In genomic region chr3:122295511-122295910, GRCm38 (mm10) we compare ENCODE assay signal across 8 mouse cellular contexts. TPM values are rescaled to one million over a fixed set of nuclear protein-coding genes. Genes with fewer than 3 reads are reported as not detected.
DNase-seq lines count a peak whose midpoint lies in the region; ATAC-seq and TF ChIP-seq lines count a peak whose summit lies in the region.

No protein-coding gene starts in this region.

- no peak overlapping the region for H3K9ac ChIP-seq in ES-Bruce4 (ENCODE audit: low read depth, poor library complexity, severe bottlenecking)
- H3K9ac ChIP-seq in limb, embryonic 11.5 days (ENCODE audit: low read length) = no peak overlapping the region
- no peak overlapping the region for H3K9ac ChIP-seq in midbrain, embryonic 12.5 days (replicated peaks)

- H3K4me1 ChIP-seq in ES-Bruce4 (ENCODE audit: control insufficient read depth, insufficient read depth, low read length) = no peaks in the 10 kb centered on the region
- H3K4me1 ChIP-seq in limb, embryonic 11.5 days (ENCODE audit: control insufficient read depth, insufficient read depth, low read length) = peaks cover 14% of the 10 kb centered on the region
- peaks cover 46% of the 10 kb centered on the region for H3K4me1 ChIP-seq in midbrain, embryonic 12.5 days

- H3K27ac ChIP-seq in ES-Bruce4 (ENCODE audit: insufficient read depth, low read length) = peak overlapping the region; percentile 75; the same call in 1 of the 2 replicates
- H3K27ac ChIP-seq in limb, embryonic 11.5 days (replicated peaks; ENCODE audit: low read depth, low read length) = peak overlapping the region; percentile 98; the same call in 1 of the 2 replicates
- H3K27ac ChIP-seq in midbrain, embryonic 12.5 days (replicated peaks) = peak overlapping the region; percentile 99

- ATAC-seq in cerebellum, adult (ENCODE audit: insufficient number of reproducible peaks, low FRiP score, low TSS enrichment) = no peak
- no peak for ATAC-seq in limb, embryonic 11.5 days (ENCODE audit: insufficient number of reproducible peaks, low FRiP score, low TSS enrichment, low read depth)
- no peak for ATAC-seq in midbrain, embryonic 12.5 days (ENCODE audit: low FRiP score, low read depth)

- 18% methylated on average over 5 of the region's 5 CpGs for WGBS in limb, embryonic 11.5 days
- 9% methylated on average over 5 of the region's 5 CpGs for WGBS in midbrain, embryonic 12.5 days

- H3K4me3 ChIP-seq in ES-Bruce4 (ENCODE audit: low read depth, low read length) = no peak overlapping the region
- no peak overlapping the region for H3K4me3 ChIP-seq in limb, embryonic 11.5 days (ENCODE audit: low read depth, low read length)
- no peak overlapping the region for H3K4me3 ChIP-seq in midbrain, embryonic 12.5 days

- H3K9me3 ChIP-seq in ES-Bruce4 (replicated peaks; ENCODE audit: control insufficient read depth, insufficient read depth, low read length, poor library complexity, severe bottlenecking) = no peaks in the 10 kb centered on the region
- no peaks in the 10 kb centered on the region for H3K9me3 ChIP-seq in limb, embryonic 11.5 days (ENCODE audit: control insufficient read depth, low read length)
- H3K9me3 ChIP-seq in midbrain, embryonic 12.5 days = no peaks in the 10 kb centered on the region

- H3K4me2 ChIP-seq in limb, embryonic 11.5 days (ENCODE audit: low read depth, severe bottlenecking) = no peak overlapping the region
- H3K4me2 ChIP-seq in midbrain, embryonic 12.5 days (replicated peaks) = no peak overlapping the region

- peak; percentile 93 for TF ChIP-seq CTCF in ES-Bruce4 (IDR thresholded peaks at IDR 0.05; ENCODE audit: low read depth, low read length)

- no peaks in the 10 kb centered on the region for H3K27me3 ChIP-seq in ES-Bruce4 (ENCODE audit: control insufficient read depth, insufficient read depth, low read length, poor library complexity, severe bottlenecking)
- H3K27me3 ChIP-seq in limb, embryonic 11.5 days (ENCODE audit: control insufficient read depth, insufficient read depth, low read length) = no peaks in the 10 kb centered on the region
- no peaks in the 10 kb centered on the region for H3K27me3 ChIP-seq in midbrain, embryonic 12.5 days

- no peaks in the 10 kb centered on the region for H3K36me3 ChIP-seq in ES-Bruce4 (ENCODE audit: control insufficient read depth, insufficient read depth, low read length, poor library complexity, severe bottlenecking)
- H3K36me3 ChIP-seq in limb, embryonic 11.5 days (ENCODE audit: control insufficient read depth, insufficient read depth, low read length) = no peaks in the 10 kb centered on the region
- H3K36me3 ChIP-seq in midbrain, embryonic 12.5 days = no peaks in the 10 kb centered on the region

- TF ChIP-seq EP300 in ES-Bruce4 (IDR thresholded peaks at IDR 0.05; ENCODE audit: insufficient read depth, low read depth, low read length) = peak; percentile 85

- intact Hi-C loops in heart, postnatal 36 days (cut with DNase I) = loop anchor here (10.0 kb wide), 2 partner anchors 341 to 629 kb away; partner anchors contain the start of genes 1810037I17Rik and Arhgap29

- DNase-seq in cerebellum, adult 18-20 months = peak; percentile 45 to 51
- DNase-seq in cerebellum, postnatal 10 days = peak; percentile 66 to 71
- peak; percentile 44 for DNase-seq in heart, postnatal 36 days
- peak; percentile 75 for DNase-seq in limb, embryonic 11.5 days (ENCODE audit: low spot score)
- DNase-seq in spleen, postnatal 4 days (ENCODE audit: low spot score in 2 of 2) = peak; percentile 50 to 69

- no peak for TF ChIP-seq POLR2A in ES-Bruce4 (IDR thresholded peaks at IDR 0.05; ENCODE audit: insufficient read depth, low read length)

RNA-seq across cellular contexts. Expression of gene Bcar3, which starts 1.6 kb away (rescaled TPM):
- 26.3 and 26.4 TPM in 2 replicates for polyA plus RNA-seq in ES-Bruce4 (2011; ENCODE audit: insufficient read depth, insufficient read length, low read depth, missing spikeins)
- 1 to 10 TPM; 6.3 to 8.2 TPM for total RNA-seq in heart, postnatal 36 days (2021)
- 3.8 and 4.1 TPM in 2 replicates for polyA plus RNA-seq in limb, embryonic 11.5 days (2014; fragmentation: Nextera tagmentation; extraction: Ambion mirVana)
- polyA plus RNA-seq in midbrain, embryonic 12.5 days (2016; fragmentation: Nextera tagmentation; extraction: Ambion mirVana) = 14.6 and 14.7 TPM in 2 replicates

RNA-seq across cellular contexts. Expression of gene Dnttip2, which starts 21.3 kb away (rescaled TPM):
- polyA plus RNA-seq in ES-Bruce4 (2011; ENCODE audit: insufficient read depth, insufficient read length, low read depth, missing spikeins) = 123 and 132 TPM in 2 replicates
- total RNA-seq in heart, postnatal 36 days (2021) = 10 to 100 TPM; 27.7 to 29.3 TPM
- 102 and 107 TPM in 2 replicates for polyA plus RNA-seq in limb, embryonic 11.5 days (2014; fragmentation: Nextera tagmentation; extraction: Ambion mirVana)
- polyA plus RNA-seq in midbrain, embryonic 12.5 days (2016; fragmentation: Nextera tagmentation; extraction: Ambion mirVana) = 79.4 and 83.9 TPM in 2 replicates

RNA-seq across cellular contexts. Expression of gene Gclm, which starts 50.2 kb away (rescaled TPM):
- 123 and 140 TPM in 2 replicates for polyA plus RNA-seq in ES-Bruce4 (2011; ENCODE audit: insufficient read depth, insufficient read length, low read depth, missing spikeins)
- 10 to 100 TPM; 56.9 to 74.7 TPM for total RNA-seq in heart, postnatal 36 days (2021)
- polyA plus RNA-seq in limb, embryonic 11.5 days (2014; fragmentation: Nextera tagmentation; extraction: Ambion mirVana) = 45.0 and 45.1 TPM in 2 replicates
- 57.5 and 58.3 TPM in 2 replicates for polyA plus RNA-seq in midbrain, embryonic 12.5 days (2016; fragmentation: Nextera tagmentation; extraction: Ambion mirVana)
